Comparison of ENCODE assay signal across 8 mouse cellular contexts in genomic region chr16:36817321-36817926, GRCm38 (mm10). TPM values are rescaled to one million over a fixed set of nuclear protein-coding genes. Genes with fewer than 3 reads are reported as not detected.
DNase-seq lines count a peak whose midpoint lies in the region; ATAC-seq and TF ChIP-seq lines count a peak whose summit lies in the region.

No protein-coding gene starts in this region.

- in situ Hi-C loops in Patski (cut with MboI; ENCODE audit: low pct_unique_long_range_greater_than_20kb): loop anchor here (25.0 kb wide), 1 partner anchor 730 kb away; no protein-coding TSS in a partner anchor

- CTCF ChIA-PET in Patski (lab: Charles Lee): interaction anchor here (1.0 to 2.4 kb wide), 5 partner anchors 13 to 343 kb away, joined by 3 to 10 read pairs (median 3); no protein-coding TSS in a partner anchor

- ATAC-seq in Patski: peak; percentile 86
- peak; percentile 93 for ATAC-seq in frontal cortex, adult (ENCODE audit: low TSS enrichment)
- peak; percentile 96 to 99 for ATAC-seq in hematopoietic stem cell, adult 5-6 weeks (replicated peaks in 1 of 2; ENCODE audit: insufficient read depth in 1 of 2, low FRiP score in 2 of 2, low TSS enrichment in 1 of 2, low read depth in 1 of 2, poor library complexity in 2 of 2, severe bottlenecking in 2 of 2)
- ATAC-seq in neutrophil, adult 5-6 weeks (ENCODE audit: extremely low read depth, insufficient number of reproducible peaks, low FRiP score, poor library complexity, severe bottlenecking): peak; percentile 97

- DNase-seq in Patski (ENCODE audit: low read depth, low spot score): peak; percentile 19
- peak; percentile 80 for DNase-seq in cerebellum, adult 9-10 months
- DNase-seq in layer of hippocampus, adult 2 months (ENCODE audit: low spot score in 2 of 2): peak; percentile 77 to 90
- DNase-seq in lung, adult 18-20 months: peak; percentile 78 to 83
- DNase-seq in thymus, postnatal 0 days (ENCODE audit: low spot score): peak; percentile 67

- H3K4me3 ChIP-seq in layer of hippocampus, adult 2 months: no peak overlapping the region

- H3K27ac ChIP-seq in layer of hippocampus, adult 2 months: no peak overlapping the region

- peaks cover 4% of the 10 kb centered on the region for H3K27me3 ChIP-seq in Patski

- peak; percentile 95 for TF ChIP-seq CTCF in Patski (IDR thresholded peaks at IDR 0.05)
- TF ChIP-seq CTCF in layer of hippocampus, adult 2 months (conservative IDR thresholded peaks at IDR 0.05): peak; percentile 93

- POLR2A ChIA-PET in Patski (lab: Charles Lee): no interaction called here

RNA-seq across cellular contexts. Expression of gene Iqcb1, which starts 10.8 kb away (rescaled TPM):
- polyA plus RNA-seq in Patski (2021): 26.0 TPM
- total RNA-seq in hematopoietic stem cell, adult 5-6 weeks (2017): 37.6 and 46.5 TPM in 2 replicates
- total RNA-seq in layer of hippocampus, adult 2 months (2021): 10 to 100 TPM; 41.1 to 46.2 TPM
- total RNA-seq in neutrophil, adult 5-6 weeks (2017): 19.4 and 26.1 TPM in 2 replicates
- 20.4 and 22.8 TPM in 2 replicates for polyA plus RNA-seq in thymus, postnatal 0 days (2015; fragmentation: Nextera tagmentation; extraction: Ambion mirVana)

RNA-seq across cellular contexts. Expression of gene Slc15a2, which starts 32.7 kb away (rescaled TPM):
- polyA plus RNA-seq in Patski (2021): 0.30 TPM
- total RNA-seq in hematopoietic stem cell, adult 5-6 weeks (2017): 46.8 and 70.9 TPM in 2 replicates
- 10 to 100 TPM; 40.0 to 46.5 TPM for total RNA-seq in layer of hippocampus, adult 2 months (2021)
- total RNA-seq in neutrophil, adult 5-6 weeks (2017): 63.0 and 75.4 TPM in 2 replicates
- 1.1 and 1.4 TPM in 2 replicates for polyA plus RNA-seq in thymus, postnatal 0 days (2015; fragmentation: Nextera tagmentation; extraction: Ambion mirVana)

RNA-seq across cellular contexts. Expression of gene Eaf2, which starts 57.4 kb away (rescaled TPM):
- 1.7 TPM for polyA plus RNA-seq in Patski (2021)
- total RNA-seq in hematopoietic stem cell, adult 5-6 weeks (2017): not detected in 2 replicates
- 1 to 10 TPM; 1.7 to 3.4 TPM for total RNA-seq in layer of hippocampus, adult 2 months (2021)
- 5.0 and 7.6 TPM in 2 replicates for total RNA-seq in neutrophil, adult 5-6 weeks (2017)
- 5.3 and 5.8 TPM in 2 replicates for polyA plus RNA-seq in thymus, postnatal 0 days (2015; fragmentation: Nextera tagmentation; extraction: Ambion mirVana)

RNA-seq across cellular contexts. Expression of gene Golgb1, which starts 57.5 kb away (rescaled TPM):
- 47.0 TPM for polyA plus RNA-seq in Patski (2021)
- 38.7 and 41.1 TPM in 2 replicates for total RNA-seq in hematopoietic stem cell, adult 5-6 weeks (2017)
- 10 to 100 TPM; 67.6 to 75.6 TPM for total RNA-seq in layer of hippocampus, adult 2 months (2021)
- 42.7 and 44.3 TPM in 2 replicates for total RNA-seq in neutrophil, adult 5-6 weeks (2017)
- 50.2 and 63.9 TPM in 2 replicates for polyA plus RNA-seq in thymus, postnatal 0 days (2015; fragmentation: Nextera tagmentation; extraction: Ambion mirVana)

Comparison
In these comparisons a context has a peak if more than half of its experiments do, and no peak if none do; other contexts are left out.
1. DNase-seq: peak in every context shown above with its lines; median percentile 84 in layer of hippocampus, adult 2 months; 80 in lung, adult 18-20 months; 80 in cerebellum, adult 9-10 months; 67 in thymus, postnatal 0 days; 19 in Patski.